Mouse (Mus musculus) ES-Bruce4 (cell line): ENCODE measurements around the gene Klhdc10.

ENCODE experiments used
- CTCF ChIP-seq: IDR thresholded peaks from one replicate; pipeline ENCODE4 v1.8.1; 2011; ENCODE audit warnings: low read depth, low read length
- EP300 ChIP-seq: IDR thresholded peaks from 2 replicates; pipeline ENCODE4 v1.6.1; 2011; ENCODE audit warnings: low read depth, low read length; ENCODE audit not compliant: insufficient read depth

GRCm38 (mm10) chr6:30432461-30433192 is 31.0 kb downstream of the Klhdc10 start:
- TF ChIP-seq EP300 (no peak), CTCF (no peak)
